Mouse (Mus musculus) limb, embryonic 14.5 days (tissue): ENCODE results near the gene Lrfn5. TPM values are rescaled to one million over a fixed set of nuclear protein-coding genes. Genes with fewer than 3 reads are reported as not detected.

ENCODE experiments used
- ATAC-seq: fragments of 200-750 bp; cut with Nextera tagmentation; 2 replicates; pipeline ENCODE4 v1.8.0; 2017; ENCODE audit warnings: low read depth, moderate number of reproducible peaks, moderate TSS enrichment; ENCODE audit not compliant: low FRiP score
- DNase-seq: peaks from one replicate; pipeline ENCODE4 v3.0.0-alpha.2; 2015; ENCODE audit warnings: low spot score
- H3K27ac ChIP-seq: fragments of 300-500 bp; sonication (generic); replicated peaks from 2 replicates; pipeline ENCODE4 v1.5.1; 2014; ENCODE audit warnings: low read depth, mild to moderate bottlenecking, low read length, moderate library complexity, mixed read lengths
- H3K27me3 ChIP-seq: fragments of 300-500 bp; sonication (generic); 2 replicates; pipeline ENCODE4 v1.6.1; 2014; ENCODE audit warnings: low read length, mixed read lengths; ENCODE audit not compliant: control insufficient read depth, insufficient read depth
- H3K36me3 ChIP-seq: fragments of 300-500 bp; sonication (generic); 2 replicates; pipeline ENCODE4 v1.6.1; 2014; ENCODE audit warnings: mild to moderate bottlenecking, low read length, moderate library complexity, mixed read lengths; ENCODE audit not compliant: control insufficient read depth, insufficient read depth
- H3K4me1 ChIP-seq: fragments of 300-500 bp; sonication (generic); 2 replicates; pipeline ENCODE4 v1.6.1; 2014; ENCODE audit warnings: antibody characterized with exemption, low read length, mixed read lengths; ENCODE audit not compliant: control insufficient read depth, insufficient read depth
- H3K4me2 ChIP-seq: fragments of 300-500 bp; sonication (generic); replicated peaks from 2 replicates; pipeline ENCODE4 v1.6.1; 2014; ENCODE audit warnings: low read depth, mild to moderate bottlenecking, low read length, moderate library complexity; ENCODE audit not compliant: severe bottlenecking
- H3K4me3 ChIP-seq: fragments of 300-500 bp; sonication (generic); replicated peaks from 2 replicates; pipeline ENCODE4 v1.5.1; 2014; ENCODE audit warnings: low read length
- H3K9ac ChIP-seq: fragments of 300-500 bp; sonication (generic); 2 replicates; pipeline ENCODE4 v1.6.1; 2014; ENCODE audit warnings: mild to moderate bottlenecking, low read depth, low read length, moderate library complexity; ENCODE audit not compliant: severe bottlenecking
- H3K9me3 ChIP-seq: fragments of 300-500 bp; sonication (generic); 2 replicates; pipeline ENCODE4 v1.6.1; 2016; ENCODE audit warnings: low read length; ENCODE audit not compliant: control insufficient read depth
- POLR2A ChIP-seq: fragments of 200-500 bp; IDR thresholded peaks from 2 replicates; pipeline ENCODE4 v1.8.0; 2012; ENCODE audit warnings: inconsistent platforms, mild to moderate bottlenecking, moderate library complexity, borderline replicate concordance; ENCODE audit not compliant: insufficient read depth, insufficient read length; ENCODE audit errors: extremely low read depth
- WGBS: fragments of 180-500 bp; shearing (Covaris S2); extraction: QIAGEN DNeasy Blood & Tissue Kit; methylation state at CpG from one replicate; pipeline ENCODE4 v1.1.7; 2014; 5-methylcytosine and 5-hydroxymethylcytosine counted together
- polyA plus RNA-seq, 2 experiments: library from polyadenylated mRNA; depleted of rRNA in 1 of 2; stranded (reverse) in 1 of 2; unstranded in 1 of 2; fragments of >200 nt; fragmentation: Nextera tagmentation in 1 of 2; extraction: Ambion mirVana in 1 of 2; gene quantifications; 2 replicates each; pipeline versions ENCODE4 v1.2.1 to v1.2.3; 2012 to 2014

Gene Lrfn5
- polyA plus RNA-seq, 2 experiments, result 2.7 to 3.2 TPM

- WGBS, result 75% methylated on average over 5 of the region's 5 CpGs
- H3K27ac ChIP-seq, result no peak overlapping the region
- H3K36me3 ChIP-seq, result no peaks in the 10 kb centered on the region
- no peak overlapping the region for H3K9ac ChIP-seq
- no peak overlapping the region for H3K4me3 ChIP-seq
- H3K4me2 ChIP-seq, result no peak overlapping the region
- ATAC-seq (no peak), DNase-seq (no peak)
- no peaks in the 10 kb centered on the region for H3K9me3 ChIP-seq
- no peak for TF ChIP-seq POLR2A
- no peaks in the 10 kb centered on the region for H3K4me1 ChIP-seq
- no peaks in the 10 kb centered on the region for H3K27me3 ChIP-seq
These were observed 131.4 kb downstream of the Lrfn5 start for GRCm38 (mm10) chr12:61654380-61654779.

DNA sequence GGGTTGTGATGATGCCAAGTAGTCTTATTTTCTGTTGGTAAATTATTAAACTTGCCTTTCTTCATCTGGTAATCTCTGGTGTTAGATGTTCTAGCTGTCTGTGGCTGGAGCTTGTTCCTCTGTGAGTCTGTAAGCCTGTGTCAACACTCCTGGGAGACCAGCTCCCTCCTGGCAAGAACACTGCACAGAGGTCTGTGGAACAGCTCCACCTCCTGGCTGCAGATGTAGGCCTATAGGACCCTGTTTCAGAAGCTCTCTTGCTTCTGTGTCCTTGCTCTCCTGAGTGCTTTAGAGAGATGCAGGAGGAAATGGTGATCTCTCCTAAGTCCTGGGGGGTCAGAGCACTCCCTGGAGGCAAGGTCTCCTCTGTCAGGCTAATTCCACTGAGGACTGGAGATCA, 200.2 kb downstream of the Lrfn5 start:
- Histone ChIP-seq H3K36me3 (no peaks in the 10 kb centered on the region), H3K9me3 (no peaks in the 10 kb centered on the region), H3K9ac (no peak overlapping the region), H3K4me3 (no peak overlapping the region), H3K4me1 (no peaks in the 10 kb centered on the region), H3K27me3 (no peaks in the 10 kb centered on the region), H3K27ac (no peak overlapping the region), H3K4me2 (no peak overlapping the region)
- no peak for ATAC-seq
- no peak for TF ChIP-seq POLR2A
- DNase-seq, result peak; percentile 4

DNA sequence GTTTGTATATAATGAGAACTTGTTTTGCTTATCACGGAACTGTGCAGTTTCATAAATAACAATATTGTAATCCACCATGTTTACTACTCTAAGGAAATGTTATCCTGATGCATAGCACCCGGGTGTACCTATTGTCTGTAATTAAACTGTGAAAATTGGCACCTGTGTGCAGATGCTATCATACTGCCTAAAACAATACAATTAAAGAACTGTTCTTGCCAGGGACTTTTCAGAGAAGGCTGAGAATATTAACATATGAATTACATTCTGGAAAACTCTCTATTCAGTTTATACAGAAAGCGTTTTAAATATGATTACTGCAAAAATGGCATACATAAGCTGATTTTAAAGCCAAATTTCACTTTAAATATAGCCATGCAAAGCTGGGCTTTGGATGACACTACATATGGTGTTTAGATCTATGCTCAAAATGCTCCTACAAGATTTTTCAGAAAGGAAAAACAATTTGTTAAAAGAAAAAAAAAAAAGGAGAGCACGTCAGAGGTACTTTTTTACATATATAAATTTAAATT, 284.2 kb downstream of the Lrfn5 start:
- WGBS, result 84% methylated on average over 4 of the region's 4 CpGs
- Histone ChIP-seq H3K9ac (no peak overlapping the region), H3K4me2 (no peak overlapping the region), H3K27me3 (no peaks in the 10 kb centered on the region), H3K4me3 (no peak overlapping the region), H3K9me3 (no peaks in the 10 kb centered on the region), H3K36me3 (no peaks in the 10 kb centered on the region), H3K4me1 (no peaks in the 10 kb centered on the region), H3K27ac (no peak overlapping the region)
- TF ChIP-seq POLR2A, result no peak
- ATAC-seq (no peak), DNase-seq (no peak)

GRCm38 (mm10) chr12:61823601-61824000, 300.7 kb downstream of the Lrfn5 start:
- WGBS, result 93% methylated on average over 5 of the region's 5 CpGs
- Histone ChIP-seq H3K27ac (no peak overlapping the region), H3K4me2 (no peak overlapping the region), H3K4me3 (no peak overlapping the region), H3K36me3 (no peaks in the 10 kb centered on the region), H3K4me1 (no peaks in the 10 kb centered on the region), H3K9ac (no peak overlapping the region), H3K9me3 (no peaks in the 10 kb centered on the region), H3K27me3 (no peaks in the 10 kb centered on the region)
- no peak for ATAC-seq
- peak; percentile 17 for DNase-seq
- TF ChIP-seq POLR2A, result no peak

- Histone ChIP-seq H3K36me3 (no peaks in the 10 kb centered on the region), H3K9me3 (no peaks in the 10 kb centered on the region), H3K4me1 (no peaks in the 10 kb centered on the region), H3K9ac (no peak overlapping the region), H3K4me2 (no peak overlapping the region), H3K4me3 (no peak overlapping the region), H3K27me3 (no peaks in the 10 kb centered on the region), H3K27ac (no peak overlapping the region)
- 15% methylated on average over 1 of the region's 1 CpGs for WGBS
- no peak for TF ChIP-seq POLR2A
- ATAC-seq (no peak), DNase-seq (no peak)
These were observed 303.4 kb downstream of the Lrfn5 start for GRCm38 (mm10) chr12:61826311-61826710.
